Mouse (Mus musculus) CD8-positive naive resting alpha-beta T cell, adult 2 months (primary cell): ENCODE results near the gene Ppp2r2c.

Experiments used
- DNase-seq, 2 experiments: peaks; one replicate each; pipeline ENCODE4 v3.0.0; 2022; ENCODE audit warnings: low read depth in 2 of 2, low spot score in 2 of 2

Ppp2r2c gene

GRCm38 (mm10) chr5:36977809-36978208, 109.5 kb downstream of the Ppp2r2c start:
- DNase-seq, result no peak

GRCm38 (mm10) chr5:36979001-36979400, 110.7 kb downstream of the Ppp2r2c start:
- no peak for DNase-seq

- no peak for DNase-seq
These were observed 111.3 kb downstream of the Ppp2r2c start for GRCm38 (mm10) chr5:36979631-36980030.

- DNase-seq, result no peak
These were observed 114.0 kb downstream of the Ppp2r2c start for GRCm38 (mm10) chr5:36982271-36982670.

- no peak for DNase-seq
These were observed 118.3 kb downstream of the Ppp2r2c start for GRCm38 (mm10) chr5:36986617-36987016.

GRCm38 (mm10) chr5:36988124-36988780, 119.9 kb downstream of the Ppp2r2c start:
- DNase-seq, result no peak

- DNase-seq, result peak; percentile 82 to 85
These were observed 120.7 kb downstream of the Ppp2r2c start, which contains the start of gene Wfs1 for GRCm38 (mm10) chr5:36988781-36989624. TSS of gene Wfs1 (minus strand) at chr5:36989205.

GRCm38 (mm10) chr5:36989625-36989977, 121.3 kb downstream of the Ppp2r2c start:
- DNase-seq, result no peak

- no peak for DNase-seq
These were observed 121.9 kb downstream of the Ppp2r2c start for GRCm38 (mm10) chr5:36990196-36990595.

- no peak for DNase-seq
These were observed 122.5 kb downstream of the Ppp2r2c start for GRCm38 (mm10) chr5:36990631-36991350.

GRCm38 (mm10) chr5:36996410-36996809, 128.1 kb downstream of the Ppp2r2c start:
- peak in 1 of 2 experiments; percentile 41 for DNase-seq

- DNase-seq, result no peak
These were observed 129.7 kb downstream of the Ppp2r2c start for GRCm38 (mm10) chr5:36997996-36998395.

- no peak for DNase-seq
These were observed 132.7 kb downstream of the Ppp2r2c start for GRCm38 (mm10) chr5:37001002-37001401.

GRCm38 (mm10) chr5:37002001-37002400, 133.7 kb downstream of the Ppp2r2c start:
- DNase-seq, result peak; percentile 66 to 83
